Mouse (Mus musculus) kidney, adult 11 months (tissue): ENCODE measurements at regions not wholly inside any gene's neighbourhood (a gene's known extent, or its start where the extent isn't known, plus 50 kb on each side); places are given as distances from the start of the nearest gene placed in this dataset.
A peak's percentile ranks its signal among the peaks of the same experiment; 100 is the strongest.
"Not testable (repeated sequence)": the region's sequence is repeated elsewhere in the genome, so short reads cannot be mapped to it uniquely, and the experiment has no call there.

ENCODE experiments used
- DNase-seq: peaks from one replicate; pipeline ENCODE4 v3.0.0; 2022

- DNase-seq = no peak
Measured at GRCm38 (mm10) chr10:19494461-19495105, 97.2 kb upstream of the Ifngr1 start.

- no peak for DNase-seq
Measured at GRCm38 (mm10) chr10:19498112-19498511, 93.6 kb upstream of the Ifngr1 start.

GRCm38 (mm10) chr10:19502874-19503273, 88.9 kb upstream of the Ifngr1 start:
- no peak for DNase-seq

GRCm38 (mm10) chr10:19503846-19504765, 87.6 kb upstream of the Ifngr1 start:
- no peak for DNase-seq

GRCm38 (mm10) chr10:19505174-19505573, 86.6 kb upstream of the Ifngr1 start:
- no peak for DNase-seq

GRCm38 (mm10) chr10:19505979-19506378, 85.8 kb upstream of the Ifngr1 start:
- no peak for DNase-seq

GRCm38 (mm10) chr10:19506434-19506833, 85.3 kb upstream of the Ifngr1 start:
- DNase-seq = no peak

- DNase-seq = no peak
Measured at GRCm38 (mm10) chr10:19508221-19508745, 83.5 kb upstream of the Ifngr1 start.

GRCm38 (mm10) chr10:19510047-19510446, 81.7 kb upstream of the Ifngr1 start:
- DNase-seq = no peak

- DNase-seq = not testable (repeated sequence)
Measured at GRCm38 (mm10) chr10:19514366-19514765, 77.4 kb upstream of the Ifngr1 start.

- no peak for DNase-seq
Measured at GRCm38 (mm10) chr10:19514837-19515236, 76.9 kb upstream of the Ifngr1 start.

- DNase-seq = no peak
Measured at GRCm38 (mm10) chr10:19516011-19516410, 75.7 kb upstream of the Ifngr1 start.

GRCm38 (mm10) chr10:19517093-19517492, 74.7 kb upstream of the Ifngr1 start:
- DNase-seq = no peak

GRCm38 (mm10) chr10:19518763-19519162, 73.0 kb upstream of the Ifngr1 start:
- no peak for DNase-seq

- no peak for DNase-seq
Measured at GRCm38 (mm10) chr10:19522198-19522597, 69.6 kb upstream of the Ifngr1 start.

GRCm38 (mm10) chr10:19525939-19526338, 65.8 kb upstream of the Ifngr1 start:
- no peak for DNase-seq

- DNase-seq = peak; percentile 11
Measured at GRCm38 (mm10) chr10:19526353-19526752, 65.4 kb upstream of the Ifngr1 start.

GRCm38 (mm10) chr10:19529655-19530054, 62.1 kb upstream of the Ifngr1 start:
- DNase-seq = no peak

GRCm38 (mm10) chr10:19530056-19530455, 61.7 kb upstream of the Ifngr1 start:
- DNase-seq = no peak

- DNase-seq = peak; percentile 19
Measured at GRCm38 (mm10) chr10:19531452-19531851, 60.3 kb upstream of the Ifngr1 start.

GRCm38 (mm10) chr10:19532790-19533189, 59.0 kb upstream of the Ifngr1 start:
- no peak for DNase-seq

- no peak for DNase-seq
Measured at GRCm38 (mm10) chr10:19533846-19534245, 57.9 kb upstream of the Ifngr1 start.
